Comparison of ENCODE assay signal across 8 mouse cellular contexts in genomic region chr14:62251999-62252398, GRCm38 (mm10). TPM values are rescaled to one million over a fixed set of nuclear protein-coding genes. Genes with fewer than 3 reads are reported as not detected.
A peak's percentile ranks its signal among the peaks of the same experiment; 100 is the strongest.
DNase-seq lines count a peak whose midpoint lies in the region; ATAC-seq lines count a peak whose summit lies in the region.

No protein-coding gene starts in this region.

- H3K4me2 ChIP-seq in liver, embryonic 13.5 days: no peak overlapping the region
- H3K4me2 ChIP-seq in neural tube, embryonic 14.5 days (ENCODE audit: low read depth, low read length): no peak overlapping the region

- 6% methylated on average over 4 of the region's 4 CpGs for WGBS in liver, embryonic 13.5 days (ENCODE audit: insufficient replicate concordance)
- WGBS in neural tube, embryonic 14.5 days: 11% methylated on average over 4 of the region's 4 CpGs

- H3K4me1 ChIP-seq in liver, embryonic 13.5 days (replicated peaks): no peaks in the 10 kb centered on the region
- H3K4me1 ChIP-seq in neural tube, embryonic 14.5 days (ENCODE audit: control insufficient read depth, insufficient read depth, low read length): no peaks in the 10 kb centered on the region

- no peaks in the 10 kb centered on the region for H3K36me3 ChIP-seq in liver, embryonic 13.5 days
- no peaks in the 10 kb centered on the region for H3K36me3 ChIP-seq in neural tube, embryonic 14.5 days (ENCODE audit: control insufficient read depth, insufficient read depth, low read length)

- ATAC-seq in CD4-positive, CD25-positive, alpha-beta regulatory T cell, adult 4 months: peak; percentile 58
- peak; percentile 89 for ATAC-seq in common myeloid progenitor, adult 5-6 weeks (replicated peaks; ENCODE audit: low read depth, poor library complexity, severe bottlenecking)
- ATAC-seq in liver, embryonic 13.5 days (ENCODE audit: low read depth): no peak
- ATAC-seq in neural tube, embryonic 14.5 days (ENCODE audit: low read depth): peak; percentile 78
- no peak for ATAC-seq in erythroid progenitor cell, adult 5-6 weeks (replicated peaks; ENCODE audit: low FRiP score, poor library complexity, severe bottlenecking)

- no peaks in the 10 kb centered on the region for H3K9me3 ChIP-seq in liver, embryonic 13.5 days (replicated peaks)
- no peaks in the 10 kb centered on the region for H3K9me3 ChIP-seq in neural tube, embryonic 14.5 days (ENCODE audit: control insufficient read depth, low read length)

- H3K4me3 ChIP-seq in liver, embryonic 13.5 days (replicated peaks): no peak overlapping the region
- no peak overlapping the region for H3K4me3 ChIP-seq in neural tube, embryonic 14.5 days (ENCODE audit: low read depth, low read length)

- H3K27ac ChIP-seq in liver, embryonic 13.5 days: no peak overlapping the region
- no peak overlapping the region for H3K27ac ChIP-seq in neural tube, embryonic 14.5 days (ENCODE audit: low read depth, low read length)

- DNase-seq in WW6 (ENCODE audit: low read depth, low spot score): peak; percentile 28
- peak; percentile 15 for DNase-seq in gastrocnemius, postnatal 25 days
- peak; percentile 73 for DNase-seq in kidney, postnatal 10 days
- peak; percentile 13 for DNase-seq in liver, embryonic 13.5 days

- H3K27me3 ChIP-seq in liver, embryonic 13.5 days: no peaks in the 10 kb centered on the region
- H3K27me3 ChIP-seq in neural tube, embryonic 14.5 days (ENCODE audit: control insufficient read depth, insufficient read depth, low read length): no peaks in the 10 kb centered on the region

- no peak overlapping the region for H3K9ac ChIP-seq in liver, embryonic 13.5 days
- H3K9ac ChIP-seq in neural tube, embryonic 14.5 days (replicated peaks; ENCODE audit: low read depth, low read length): no peak overlapping the region

RNA-seq across cellular contexts. Expression of gene Rnaseh2b, which starts 40.4 kb away (rescaled TPM):
- polyA plus RNA-seq in CD4-positive, CD25-positive, alpha-beta regulatory T cell, adult 4 months (2017; shearing (Covaris generic)): 10 to 100 TPM; 24.5 to 34.1 TPM
- 70.7 and 72.6 TPM in 2 replicates for total RNA-seq in common myeloid progenitor, adult 5-6 weeks (2017)
- total RNA-seq in gastrocnemius, postnatal 25 days (2021): 1 to 10 TPM; 3.9 to 6.1 TPM
- 67.3 and 92.9 TPM in 2 replicates for polyA plus RNA-seq in liver, embryonic 13.5 days (2015; fragmentation: Nextera tagmentation; extraction: Ambion mirVana)
- 26.9 and 27.8 TPM in 2 replicates for polyA plus RNA-seq in neural tube, embryonic 14.5 days (2014; fragmentation: Nextera tagmentation; extraction: Ambion mirVana)
- 72.9 and 80.7 TPM in 2 replicates for total RNA-seq in erythroid progenitor cell, adult 5-6 weeks (2015; ENCODE audit: low replicate concordance)
- 56.4 and 59.7 TPM in 2 replicates for total RNA-seq in erythroid progenitor cell, adult 5-6 weeks (2017; ENCODE audit: low replicate concordance)

RNA-seq across cellular contexts. Expression of gene Dleu7, which starts 40.8 kb away (rescaled TPM):
- polyA plus RNA-seq in CD4-positive, CD25-positive, alpha-beta regulatory T cell, adult 4 months (2017; shearing (Covaris generic)): not detected
- 3.2 and 5.2 TPM in 2 replicates for total RNA-seq in common myeloid progenitor, adult 5-6 weeks (2017)
- total RNA-seq in gastrocnemius, postnatal 25 days (2021): not detected
- 0.10 and 0.14 TPM in 2 replicates for polyA plus RNA-seq in liver, embryonic 13.5 days (2015; fragmentation: Nextera tagmentation; extraction: Ambion mirVana)
- 16.3 and 19.6 TPM in 2 replicates for polyA plus RNA-seq in neural tube, embryonic 14.5 days (2014; fragmentation: Nextera tagmentation; extraction: Ambion mirVana)
- not detected in 2 replicates for total RNA-seq in erythroid progenitor cell, adult 5-6 weeks (2015; ENCODE audit: low replicate concordance)
- not detected in 2 replicates for total RNA-seq in erythroid progenitor cell, adult 5-6 weeks (2017; ENCODE audit: low replicate concordance)

Comparison
In these comparisons a context has a peak if more than half of its experiments do, and no peak if none do; other contexts are left out.
1. ATAC-seq: peak in CD4-positive, CD25-positive, alpha-beta regulatory T cell, adult 4 months (single experiment), common myeloid progenitor, adult 5-6 weeks (single experiment) and neural tube, embryonic 14.5 days (single experiment); none in liver, embryonic 13.5 days (single experiment) and erythroid progenitor cell, adult 5-6 weeks (single experiment).
2. DNase-seq: peak in every context shown above with its lines; median percentile 73 in kidney, postnatal 10 days; 28 in WW6; 15 in gastrocnemius, postnatal 25 days; 13 in liver, embryonic 13.5 days.
3. RNA of gene Rnaseh2b, which starts 40.4 kb away (total RNA-seq): 56.4 to 80.7 TPM in erythroid progenitor cell, adult 5-6 weeks and 70.7 to 72.6 TPM in common myeloid progenitor, adult 5-6 weeks; 3.9 to 6.1 TPM in gastrocnemius, postnatal 25 days; every median in the first group is over 4 times any median in the second.